ENCODE assay signal across 8 mouse cellular contexts in the genomic region with DNA sequence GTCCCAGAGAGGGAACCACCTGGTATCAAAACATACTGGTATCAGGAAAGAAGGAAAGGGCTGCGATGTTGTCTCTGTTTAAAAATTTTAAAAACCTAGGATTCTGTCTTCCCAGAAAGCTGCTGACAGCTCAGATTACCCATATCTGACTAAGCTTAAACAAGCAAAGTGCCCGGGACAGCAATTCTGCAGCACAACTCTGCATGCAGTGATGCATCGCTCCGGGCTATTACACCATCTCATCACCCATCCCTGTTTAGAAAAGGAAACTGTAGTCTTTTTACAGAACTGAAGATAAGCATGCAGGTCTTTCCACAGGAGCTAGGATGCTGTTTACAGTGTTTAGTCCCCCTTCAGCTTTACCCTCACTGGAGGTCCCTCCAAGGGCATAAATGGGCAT. TPM values are rescaled to one million over a fixed set of nuclear protein-coding genes. Genes with fewer than 3 reads are reported as not detected.
DNase-seq lines count a peak whose midpoint lies in the region; ATAC-seq and TF ChIP-seq lines count a peak whose summit lies in the region.

No protein-coding gene starts in this region.

- ATAC-seq in lung, embryonic 15.5 days (ENCODE audit: borderline replicate concordance, extremely low read depth, low FRiP score, low TSS enrichment): no peak
- no peak for ATAC-seq in intestine, postnatal 0 days
- no peak for ATAC-seq in neural tube, embryonic 14.5 days (ENCODE audit: low read depth)

- H3K27ac ChIP-seq in lung, embryonic 15.5 days: no peak overlapping the region
- no peak overlapping the region; the same call in 1 of the 2 replicates for H3K27ac ChIP-seq in embryonic fibroblast, embryonic 13.5 days (ENCODE audit: insufficient read depth, low read length)
- no peak overlapping the region for H3K27ac ChIP-seq in intestine, postnatal 0 days (ENCODE audit: low read depth, low read length)
- no peak overlapping the region for H3K27ac ChIP-seq in neural tube, embryonic 14.5 days (ENCODE audit: low read depth, low read length)

- WGBS in lung, embryonic 15.5 days: 59% methylated on average over 4 of the region's 4 CpGs
- WGBS in intestine, postnatal 0 days: 50% methylated on average over 4 of the region's 4 CpGs
- 89% methylated on average over 4 of the region's 4 CpGs for WGBS in neural tube, embryonic 14.5 days

- DNase-seq in lung, postnatal 10 days: no peak
- no peak for DNase-seq in frontal cortex, postnatal 25 days (ENCODE audit: low spot score in 2 of 2)
- no peak for DNase-seq in right cerebral cortex, postnatal 36 days (ENCODE audit: low spot score in 2 of 2)
- DNase-seq in urinary bladder, postnatal 25 days (ENCODE audit: low spot score): no peak

- no peak for TF ChIP-seq POLR2A in embryonic fibroblast, embryonic 13.5 days (IDR thresholded peaks at IDR 0.05; ENCODE audit: low read depth, low read length)

- peaks cover 19% of the 10 kb centered on the region for H3K4me1 ChIP-seq in lung, embryonic 15.5 days
- peaks cover 4% of the 10 kb centered on the region; the same call in 1 of the 2 replicates for H3K4me1 ChIP-seq in embryonic fibroblast, embryonic 13.5 days (ENCODE audit: control insufficient read depth, insufficient read depth, low read length)
- H3K4me1 ChIP-seq in intestine, postnatal 0 days (replicated peaks; ENCODE audit: control insufficient read depth, insufficient read depth, low read length): no peaks in the 10 kb centered on the region; the same call in 1 of the 2 replicates
- H3K4me1 ChIP-seq in neural tube, embryonic 14.5 days (ENCODE audit: control insufficient read depth, insufficient read depth, low read length): peaks cover 19% of the 10 kb centered on the region

- no peak for TF ChIP-seq CTCF in embryonic fibroblast, embryonic 13.5 days (IDR thresholded peaks at IDR 0.05; ENCODE audit: borderline replicate concordance, insufficient read depth, low read length)
- TF ChIP-seq CTCF in intestine, postnatal 0 days (IDR thresholded peaks at IDR 0.05; ENCODE audit: low read depth): no peak

- H3K4me2 ChIP-seq in lung, embryonic 15.5 days: peak overlapping the region; percentile 69
- H3K4me2 ChIP-seq in intestine, postnatal 0 days (replicated peaks; ENCODE audit: low read depth): peak overlapping the region; percentile 88; the same call in 1 of the 2 replicates
- H3K4me2 ChIP-seq in neural tube, embryonic 14.5 days (ENCODE audit: low read depth, low read length): peak overlapping the region; percentile 77; the same call in 1 of the 2 replicates

- peak overlapping the region; percentile 97 for H3K4me3 ChIP-seq in lung, embryonic 15.5 days
- peak overlapping the region; percentile 90 for H3K4me3 ChIP-seq in embryonic fibroblast, embryonic 13.5 days (ENCODE audit: insufficient read depth, low read length)
- no peak overlapping the region for H3K4me3 ChIP-seq in intestine, postnatal 0 days (ENCODE audit: low read depth, low read length)
- H3K4me3 ChIP-seq in neural tube, embryonic 14.5 days (ENCODE audit: low read depth, low read length): peak overlapping the region; percentile 92; the same call in 1 of the 2 replicates

- peak overlapping the region; percentile 89 for H3K9ac ChIP-seq in lung, embryonic 15.5 days
- no peak overlapping the region for H3K9ac ChIP-seq in intestine, postnatal 0 days (ENCODE audit: low read depth, low read length)
- H3K9ac ChIP-seq in neural tube, embryonic 14.5 days (replicated peaks; ENCODE audit: low read depth, low read length): peak overlapping the region; percentile 82; the same call in 1 of the 2 replicates

- no peaks in the 10 kb centered on the region for H3K27me3 ChIP-seq in lung, embryonic 15.5 days
- H3K27me3 ChIP-seq in intestine, postnatal 0 days (replicated peaks; ENCODE audit: control insufficient read depth, insufficient read depth, low read length): no peaks in the 10 kb centered on the region
- H3K27me3 ChIP-seq in neural tube, embryonic 14.5 days (ENCODE audit: control insufficient read depth, insufficient read depth, low read length): no peaks in the 10 kb centered on the region

- H3K36me3 ChIP-seq in lung, embryonic 15.5 days: peaks cover 3% of the 10 kb centered on the region; the same call in 1 of the 2 replicates
- H3K36me3 ChIP-seq in intestine, postnatal 0 days (ENCODE audit: control insufficient read depth, insufficient read depth): no peaks in the 10 kb centered on the region
- no peaks in the 10 kb centered on the region for H3K36me3 ChIP-seq in neural tube, embryonic 14.5 days (ENCODE audit: control insufficient read depth, insufficient read depth, low read length)

- no peaks in the 10 kb centered on the region for H3K9me3 ChIP-seq in lung, embryonic 15.5 days
- H3K9me3 ChIP-seq in intestine, postnatal 0 days (ENCODE audit: control insufficient read depth): no peaks in the 10 kb centered on the region
- H3K9me3 ChIP-seq in neural tube, embryonic 14.5 days (ENCODE audit: control insufficient read depth, low read length): no peaks in the 10 kb centered on the region

RNA-seq across cellular contexts. Expression of gene Mapk8ip3, which starts 1.9 kb away (rescaled TPM):
- 24.0 and 27.6 TPM in 2 replicates for polyA plus RNA-seq in lung, embryonic 15.5 days (2015; fragmentation: Nextera tagmentation; extraction: Ambion mirVana)
- polyA plus RNA-seq in embryonic fibroblast, embryonic 13.5 days (2011; ENCODE audit: insufficient read length, low read depth, missing spikeins): 61.9 and 72.0 TPM in 2 replicates
- 5.3 and 6.6 TPM in 2 replicates for polyA plus RNA-seq in intestine, postnatal 0 days (2015; fragmentation: Nextera tagmentation; extraction: Ambion mirVana)
- polyA plus RNA-seq in neural tube, embryonic 14.5 days (2014; fragmentation: Nextera tagmentation; extraction: Ambion mirVana): 88.5 and 93.4 TPM in 2 replicates

RNA-seq across cellular contexts. Expression of gene Jpt2, which starts 25.6 kb away (rescaled TPM):
- polyA plus RNA-seq in lung, embryonic 15.5 days (2015; fragmentation: Nextera tagmentation; extraction: Ambion mirVana): 186 and 189 TPM in 2 replicates
- 90.5 and 109 TPM in 2 replicates for polyA plus RNA-seq in embryonic fibroblast, embryonic 13.5 days (2011; ENCODE audit: insufficient read length, low read depth, missing spikeins)
- polyA plus RNA-seq in intestine, postnatal 0 days (2015; fragmentation: Nextera tagmentation; extraction: Ambion mirVana): 35.7 and 36.0 TPM in 2 replicates
- polyA plus RNA-seq in neural tube, embryonic 14.5 days (2014; fragmentation: Nextera tagmentation; extraction: Ambion mirVana): 50.0 and 59.8 TPM in 2 replicates

RNA-seq across cellular contexts. Expression of gene Nme3, which starts 38.6 kb away (rescaled TPM):
- polyA plus RNA-seq in lung, embryonic 15.5 days (2015; fragmentation: Nextera tagmentation; extraction: Ambion mirVana): 67.1 and 78.5 TPM in 2 replicates
- 2.7 and 4.7 TPM in 2 replicates for polyA plus RNA-seq in embryonic fibroblast, embryonic 13.5 days (2011; ENCODE audit: insufficient read length, low read depth, missing spikeins)
- polyA plus RNA-seq in intestine, postnatal 0 days (2015; fragmentation: Nextera tagmentation; extraction: Ambion mirVana): 47.4 and 54.4 TPM in 2 replicates
- polyA plus RNA-seq in neural tube, embryonic 14.5 days (2014; fragmentation: Nextera tagmentation; extraction: Ambion mirVana): 98.0 and 115 TPM in 2 replicates

RNA-seq across cellular contexts. Expression of gene Mrps34, which starts 40.0 kb away (rescaled TPM):
- 89.0 and 92.0 TPM in 2 replicates for polyA plus RNA-seq in lung, embryonic 15.5 days (2015; fragmentation: Nextera tagmentation; extraction: Ambion mirVana)
- 25.5 and 28.7 TPM in 2 replicates for polyA plus RNA-seq in embryonic fibroblast, embryonic 13.5 days (2011; ENCODE audit: insufficient read length, low read depth, missing spikeins)
- 132 and 141 TPM in 2 replicates for polyA plus RNA-seq in intestine, postnatal 0 days (2015; fragmentation: Nextera tagmentation; extraction: Ambion mirVana)
- polyA plus RNA-seq in neural tube, embryonic 14.5 days (2014; fragmentation: Nextera tagmentation; extraction: Ambion mirVana): 85.5 and 86.4 TPM in 2 replicates

RNA-seq across cellular contexts. Expression of gene Eme2, which starts 40.0 kb away (rescaled TPM):
- 28.5 and 30.4 TPM in 2 replicates for polyA plus RNA-seq in lung, embryonic 15.5 days (2015; fragmentation: Nextera tagmentation; extraction: Ambion mirVana)
- polyA plus RNA-seq in embryonic fibroblast, embryonic 13.5 days (2011; ENCODE audit: insufficient read length, low read depth, missing spikeins): 12.4 and 14.7 TPM in 2 replicates
- 16.7 and 18.5 TPM in 2 replicates for polyA plus RNA-seq in intestine, postnatal 0 days (2015; fragmentation: Nextera tagmentation; extraction: Ambion mirVana)
- polyA plus RNA-seq in neural tube, embryonic 14.5 days (2014; fragmentation: Nextera tagmentation; extraction: Ambion mirVana): 21.4 and 23.7 TPM in 2 replicates
